Mouse (Mus musculus) right cerebral cortex, adult 18-20 months (tissue): ENCODE measurements around the gene Dnajc25.

Experiments
- DNase-seq: peaks from one replicate; pipeline ENCODE4 v3.0.0; 2022; ENCODE audit warnings: mixed read lengths

Dnajc25 gene

GRCm38 (mm10) chr4:58994762-58995161 is at the start of gene Dnajc25:
Gene Dnajc25 (plus strand): TSS chr4:58995062.
- DNase-seq = no peak

GRCm38 (mm10) chr4:58948391-58948790 is 46.5 kb upstream of the Dnajc25 start:
- no peak for DNase-seq

GRCm38 (mm10) chr4:58952630-58953029 is 42.2 kb upstream of the Dnajc25 start:
- no peak for DNase-seq

GRCm38 (mm10) chr4:58961719-58962118 is 33.1 kb upstream of the Dnajc25 start:
- DNase-seq = no peak

- DNase-seq = no peak
Measured at GRCm38 (mm10) chr4:58963271-58963670, 31.6 kb upstream of the Dnajc25 start.

DNA sequence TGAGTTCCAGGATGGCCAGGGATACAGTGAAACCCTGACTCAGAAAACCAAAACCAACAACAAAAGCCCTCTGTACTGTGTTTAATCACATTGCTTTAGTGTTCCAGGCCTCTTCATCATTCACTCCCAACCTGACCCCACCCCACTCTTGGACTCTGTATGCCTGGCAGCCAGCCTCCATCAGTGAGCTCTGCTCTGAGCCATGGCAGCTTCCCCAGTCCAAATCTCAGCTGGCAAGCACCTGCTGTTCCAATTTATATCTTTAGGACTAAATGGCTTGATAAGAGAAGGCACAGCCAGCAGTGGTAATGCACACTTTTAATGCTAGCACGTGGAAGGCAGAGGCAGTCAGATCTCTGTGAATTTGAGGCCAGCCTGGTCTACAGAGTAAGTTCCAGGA is 29.7 kb upstream of the Dnajc25 start:
- no peak for DNase-seq

GRCm38 (mm10) chr4:58970678-58971077 is 24.2 kb upstream of the Dnajc25 start:
- DNase-seq = no peak

- DNase-seq = no peak
Measured at GRCm38 (mm10) chr4:58975711-58976110, 19.2 kb upstream of the Dnajc25 start.

GRCm38 (mm10) chr4:58981421-58981820 is 13.4 kb upstream of the Dnajc25 start:
- no peak for DNase-seq

GRCm38 (mm10) chr4:58982806-58983205 is 12.1 kb upstream of the Dnajc25 start:
- DNase-seq = no peak

- DNase-seq = peak; percentile 69
Measured at GRCm38 (mm10) chr4:58985157-58985648, 9.7 kb upstream of the Dnajc25 start.

DNA sequence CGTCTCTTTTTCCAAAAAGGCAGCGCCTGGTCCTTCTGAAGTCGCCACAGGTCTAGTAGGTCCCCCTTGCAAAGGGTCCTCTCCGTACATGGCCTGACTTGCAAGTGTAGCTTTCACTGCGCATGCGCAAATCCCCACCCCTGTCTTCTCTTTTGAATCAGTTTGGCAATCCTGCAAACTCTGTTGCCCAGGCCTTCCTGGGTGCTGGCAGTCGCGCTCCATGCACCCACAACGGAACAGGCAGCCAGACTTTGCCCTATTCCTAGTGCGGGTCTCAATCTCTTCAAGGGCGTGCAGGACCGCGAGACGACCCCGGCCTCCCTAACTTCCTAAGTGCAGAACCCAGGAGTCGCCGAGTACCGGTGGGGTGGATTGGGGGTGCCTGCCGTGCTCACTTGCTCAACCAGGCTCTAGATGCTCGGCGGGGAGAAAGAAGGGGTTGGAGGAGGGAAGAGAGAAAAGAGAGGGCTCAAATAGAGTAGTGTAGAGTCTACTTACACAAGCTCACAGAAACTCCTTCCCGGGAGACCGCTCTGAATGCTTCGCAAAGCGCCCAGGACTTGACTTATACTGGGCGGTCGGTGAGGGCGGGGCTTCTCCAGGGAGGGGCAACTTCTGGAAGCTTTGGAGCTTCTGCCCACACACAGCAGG is 8.2 kb upstream of the Dnajc25 start, which contains the start of gene Ptgr1:
Gene Ptgr1, minus strand, starts transcription at position 580 of the 651 bp plus-strand sequence.
- DNase-seq = peak; percentile 82

- no peak for DNase-seq
Measured at GRCm38 (mm10) chr4:58989303-58989898, 5.5 kb upstream of the Dnajc25 start.

GRCm38 (mm10) chr4:58990609-58991434 is 4.0 kb upstream of the Dnajc25 start:
- no peak for DNase-seq

DNA sequence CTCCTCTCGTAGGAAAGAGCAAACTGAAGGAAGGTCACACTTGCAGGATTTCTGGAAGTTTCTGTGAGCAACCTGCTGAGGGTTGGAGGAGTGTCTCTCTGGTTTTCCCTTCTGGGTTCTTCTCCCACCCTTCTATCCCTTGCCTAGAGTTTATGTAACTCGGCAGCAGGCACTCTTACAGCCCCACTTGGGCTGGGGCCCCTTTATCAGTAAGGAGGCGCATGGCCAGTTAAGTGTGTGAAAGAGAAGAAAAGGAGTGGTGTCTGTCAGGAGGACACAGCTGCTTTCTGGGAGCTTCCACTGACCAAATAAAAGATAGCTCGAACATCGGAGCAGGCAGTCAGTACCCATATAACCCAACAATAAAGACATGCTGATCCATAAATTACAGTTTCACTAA is 2.7 kb upstream of the Dnajc25 start:
- no peak for DNase-seq

DNA sequence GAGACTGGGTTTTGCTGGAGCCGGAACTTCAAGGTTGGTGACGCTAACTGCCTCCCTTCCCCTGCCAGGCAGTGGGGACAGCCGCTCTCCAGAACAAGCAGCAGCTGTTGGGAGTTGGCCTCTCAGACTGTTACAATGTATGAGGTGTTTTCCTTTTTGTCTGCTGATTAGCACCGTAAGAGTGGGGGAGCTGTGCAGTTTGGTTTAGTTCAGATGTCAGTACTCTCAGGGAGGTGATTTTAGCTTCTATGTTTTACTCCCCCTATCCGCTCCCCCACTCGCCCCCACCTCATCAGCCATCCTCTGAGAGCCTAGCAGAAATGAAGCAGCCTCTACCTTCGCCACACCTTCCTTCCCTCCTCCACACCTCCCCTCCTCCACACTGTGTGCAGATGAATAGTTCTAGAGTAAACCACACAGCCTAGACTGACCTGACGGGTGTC is 410 bp downstream of the Dnajc25 start:
- DNase-seq = no peak

GRCm38 (mm10) chr4:58997081-58997480 is 2.2 kb downstream of the Dnajc25 start:
- DNase-seq = no peak

- no peak for DNase-seq
Measured at GRCm38 (mm10) chr4:58998688-58999087, 3.8 kb downstream of the Dnajc25 start.

- DNase-seq = peak; percentile 74
Measured at GRCm38 (mm10) chr4:58999686-59000085, 4.8 kb downstream of the Dnajc25 start.

GRCm38 (mm10) chr4:59000614-59001013 is 5.8 kb downstream of the Dnajc25 start:
- DNase-seq = peak; percentile 13

DNA sequence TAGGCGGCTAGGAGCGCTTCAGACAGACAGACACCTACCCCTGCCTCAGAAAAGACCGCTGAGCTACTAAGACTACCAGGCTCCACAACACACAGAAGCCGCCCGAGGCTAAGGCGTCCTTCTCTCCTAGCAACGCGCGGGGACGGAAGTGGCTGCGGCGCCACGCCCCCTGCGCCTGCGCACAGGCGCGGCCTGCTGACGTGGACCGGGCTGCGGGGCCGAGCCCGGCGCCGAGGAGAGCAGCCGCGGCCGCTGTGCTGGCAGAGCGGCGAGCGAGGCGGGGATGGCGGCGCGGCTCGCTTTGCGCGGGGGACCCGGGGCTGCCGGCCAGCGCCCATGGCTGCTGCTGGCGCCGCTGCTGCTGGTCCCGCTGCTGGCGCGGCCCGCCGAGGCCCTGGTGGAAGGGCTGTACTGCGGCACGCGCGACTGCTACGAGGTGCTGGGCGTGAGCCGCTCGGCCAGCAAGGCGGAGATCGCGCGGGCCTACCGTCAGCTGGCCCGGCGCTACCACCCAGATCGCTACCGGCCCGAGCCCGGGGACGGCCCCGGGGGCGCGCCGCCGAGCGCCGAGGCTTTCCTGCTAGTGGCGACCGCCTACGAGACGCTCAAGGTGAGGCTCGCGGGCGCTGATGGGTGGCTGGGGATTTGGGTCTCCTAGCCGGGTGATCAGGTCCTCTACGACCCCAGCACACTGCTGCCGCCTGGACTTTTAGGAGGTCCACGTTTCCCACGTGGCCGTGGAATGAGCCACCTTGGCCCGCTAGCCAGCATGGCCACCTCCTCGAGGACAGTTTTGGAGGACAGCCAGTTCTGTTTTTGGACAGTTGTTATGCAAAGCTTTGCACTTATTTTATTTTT is 8.3 kb downstream of the Dnajc25 start, which contains the start of gene Gm20503:
Gene Gm20503, plus strand, starts transcription at position 263 of the 858 bp plus-strand sequence.
- DNase-seq = peak; percentile 94

GRCm38 (mm10) chr4:59003806-59004200 is 8.9 kb downstream of the Dnajc25 start:
- no peak for DNase-seq
